Mouse (Mus musculus) myocyte (in vitro differentiated cells): ENCODE data around the gene Slc2a6.
A peak's percentile ranks its signal among the peaks of the same experiment; 100 is the strongest.

Source experiments
- CEBPB ChIP-seq: IDR thresholded peaks from 2 replicates; pipeline ENCODE4 v1.6.1; 2011; ENCODE audit warnings: mild to moderate bottlenecking, moderate library complexity; ENCODE audit not compliant: poor library complexity, insufficient read depth, severe bottlenecking
- E2F4 ChIP-seq: IDR thresholded peaks from one replicate; pipeline ENCODE4 v1.6.1; 2011; ENCODE audit warnings: mild to moderate bottlenecking, control low read depth, moderate library complexity; ENCODE audit not compliant: insufficient read depth
- MAX ChIP-seq: IDR thresholded peaks from one replicate; pipeline ENCODE4 v1.6.1; 2011; ENCODE audit warnings: low read depth, mild to moderate bottlenecking, control low read depth
- MYOD1 ChIP-seq, 3 experiments: IDR thresholded peaks; one replicate each; pipeline ENCODE4 v1.6.1; 2011; ENCODE audit warnings: control low read depth in 2 of 3, low read depth in 2 of 3, mild to moderate bottlenecking in 2 of 3, moderate library complexity in 1 of 3; ENCODE audit not compliant: insufficient read length in 2 of 3, control insufficient read depth in 1 of 3
- MYOG ChIP-seq, 3 experiments: IDR thresholded peaks; one replicate each; pipeline ENCODE4 v1.6.1; 2011; ENCODE audit warnings: control low read depth in 2 of 3, low read depth in 2 of 3, mild to moderate bottlenecking in 2 of 3; ENCODE audit not compliant: insufficient read length in 2 of 3, control insufficient read depth in 1 of 3, insufficient read depth in 1 of 3
- POLR2A ChIP-seq: IDR thresholded peaks from one replicate; pipeline ENCODE4 v1.6.1; 2011; ENCODE audit warnings: low read depth, mild to moderate bottlenecking, control low read depth, moderate library complexity; ENCODE audit not compliant: insufficient read length
- POLR2AphosphoS2 ChIP-seq: IDR thresholded peaks from one replicate; pipeline ENCODE4 v1.6.1; 2011; ENCODE audit warnings: low read depth, control low read depth; ENCODE audit not compliant: insufficient read length
- REST ChIP-seq: IDR thresholded peaks from one replicate; pipeline ENCODE4 v1.6.1; 2011; ENCODE audit warnings: mild to moderate bottlenecking, control low read depth, moderate library complexity; ENCODE audit not compliant: insufficient read depth, insufficient read length
- SRF ChIP-seq: IDR thresholded peaks from one replicate; pipeline ENCODE4 v1.6.1; 2011; ENCODE audit warnings: low read depth; ENCODE audit not compliant: control insufficient read depth, insufficient read length
- TCF12 ChIP-seq: IDR thresholded peaks from one replicate; pipeline ENCODE4 v1.6.1; 2011; ENCODE audit warnings: mild to moderate bottlenecking, control low read depth; ENCODE audit not compliant: poor library complexity, insufficient read depth, severe bottlenecking
- TCF3 ChIP-seq: IDR thresholded peaks from one replicate; pipeline ENCODE4 v1.6.1; 2011; ENCODE audit warnings: low read depth, control low read depth; ENCODE audit not compliant: insufficient read length
- USF1 ChIP-seq: IDR thresholded peaks from one replicate; pipeline ENCODE4 v1.6.1; 2011; ENCODE audit warnings: low read depth, mild to moderate bottlenecking, control low read depth, moderate library complexity

DNA sequence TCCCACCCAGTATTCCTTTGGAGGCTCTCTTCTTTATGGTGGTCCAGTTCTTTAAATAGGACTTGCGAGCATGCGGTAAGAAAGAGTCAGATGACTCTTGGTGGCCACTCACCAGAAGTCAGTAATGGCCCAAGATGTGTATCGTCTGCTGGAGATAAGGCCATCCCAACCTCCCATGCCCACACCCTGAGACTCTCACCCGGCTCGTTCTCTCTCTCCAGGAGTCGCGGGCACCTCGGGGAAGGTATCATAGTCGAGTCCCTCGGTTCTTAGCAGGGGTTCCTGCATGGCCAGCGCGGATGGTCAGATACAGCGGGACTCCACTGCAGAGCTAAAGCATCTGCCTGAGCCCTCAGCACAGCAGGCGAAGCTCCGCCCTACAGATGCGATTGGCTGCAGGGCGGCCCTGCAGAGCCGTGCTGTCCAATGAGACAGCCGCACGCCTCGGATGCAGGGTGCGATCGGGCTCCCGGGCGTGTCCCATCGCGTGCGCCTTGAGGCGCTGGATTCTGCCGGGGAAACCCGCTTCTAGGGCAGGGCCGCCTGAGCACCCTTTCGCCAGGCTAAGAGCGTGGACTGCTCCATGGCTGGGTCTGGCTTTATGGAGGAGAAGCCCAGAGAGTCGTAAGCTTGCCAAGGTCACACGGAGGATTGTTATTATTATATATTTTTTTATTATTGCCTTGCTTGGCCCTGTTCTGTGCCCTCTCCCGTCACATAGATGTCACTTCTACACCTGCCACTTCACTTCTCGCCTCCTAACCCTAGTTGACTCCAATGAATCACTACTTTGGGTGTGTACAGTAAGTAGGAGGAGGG, at the start of gene Slc2a6:
- TF ChIP-seq POLR2A, result peak; percentile 76
- TF ChIP-seq TCF12, result peak; percentile 21
- TF ChIP-seq SRF, result no peak
- no peak for TF ChIP-seq MAX
- TF ChIP-seq USF1, result no peak
- TF ChIP-seq E2F4, result no peak
- TF ChIP-seq MYOD1 (IDR thresholded peaks at IDR 0.05; ENCODE audit: control insufficient read depth in 1 of 3, insufficient read length in 2 of 3, low read depth in 2 of 3), result peak in 2 of 3 experiments; percentile 61 to 74
- TF ChIP-seq MYOG (IDR thresholded peaks at IDR 0.05; ENCODE audit: control insufficient read depth in 1 of 3, insufficient read depth in 1 of 3, insufficient read length in 2 of 3, low read depth in 2 of 3), result no peak
- TF ChIP-seq REST, result no peak
- TF ChIP-seq POLR2AphosphoS2, result peak; percentile 54
- no peak for TF ChIP-seq TCF3
- no peak for TF ChIP-seq CEBPB
